Mouse (Mus musculus): ENCODE measurements at regions not wholly inside any gene's neighbourhood (a gene's known extent, or its start where the extent isn't known, plus 50 kb on each side); places are given as distances from the start of the nearest gene placed in this dataset.

DNA sequence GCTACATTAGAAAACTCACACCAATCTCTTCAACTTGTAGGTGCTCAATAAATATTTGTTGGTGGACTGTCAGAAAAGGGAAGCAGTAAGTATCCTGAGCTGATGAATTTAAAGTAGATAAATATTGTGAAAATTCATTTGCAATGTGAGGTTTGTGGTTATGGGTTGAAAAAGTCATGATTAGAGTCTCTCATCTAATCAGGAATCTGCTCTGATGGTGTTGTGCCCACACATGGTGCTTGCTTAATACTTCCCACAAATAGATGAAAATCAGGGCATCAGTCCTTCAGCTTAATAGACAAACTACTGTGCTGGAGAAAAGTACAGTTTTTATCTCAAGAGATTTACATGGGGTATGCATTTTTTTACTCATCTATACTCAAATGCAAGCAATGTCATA, 59.9 kb downstream of the S1pr1 start:
- DNase-seq (ENCODE audit: low spot score): no peak

DNA sequence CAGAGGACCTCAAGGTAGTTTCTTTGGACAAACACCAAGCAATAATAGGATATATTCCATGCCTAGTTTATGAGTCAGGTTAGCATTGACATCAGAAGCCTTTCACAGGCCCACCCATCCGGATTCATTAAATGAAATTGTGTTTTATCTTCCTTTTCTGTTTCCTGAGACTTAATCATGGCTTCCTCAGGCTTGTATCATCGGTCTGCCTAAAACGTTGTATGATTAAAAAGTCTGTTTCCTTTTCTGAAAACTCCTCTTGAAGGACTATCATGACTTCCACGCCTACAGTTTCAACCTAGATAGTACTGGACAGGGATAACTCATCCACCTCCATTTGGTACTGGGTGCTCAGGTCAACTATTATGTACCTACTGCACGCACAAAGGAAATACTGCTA, 62.6 kb downstream of the S1pr1 start:
- no peak for DNase-seq (ENCODE audit: low spot score)

DNA sequence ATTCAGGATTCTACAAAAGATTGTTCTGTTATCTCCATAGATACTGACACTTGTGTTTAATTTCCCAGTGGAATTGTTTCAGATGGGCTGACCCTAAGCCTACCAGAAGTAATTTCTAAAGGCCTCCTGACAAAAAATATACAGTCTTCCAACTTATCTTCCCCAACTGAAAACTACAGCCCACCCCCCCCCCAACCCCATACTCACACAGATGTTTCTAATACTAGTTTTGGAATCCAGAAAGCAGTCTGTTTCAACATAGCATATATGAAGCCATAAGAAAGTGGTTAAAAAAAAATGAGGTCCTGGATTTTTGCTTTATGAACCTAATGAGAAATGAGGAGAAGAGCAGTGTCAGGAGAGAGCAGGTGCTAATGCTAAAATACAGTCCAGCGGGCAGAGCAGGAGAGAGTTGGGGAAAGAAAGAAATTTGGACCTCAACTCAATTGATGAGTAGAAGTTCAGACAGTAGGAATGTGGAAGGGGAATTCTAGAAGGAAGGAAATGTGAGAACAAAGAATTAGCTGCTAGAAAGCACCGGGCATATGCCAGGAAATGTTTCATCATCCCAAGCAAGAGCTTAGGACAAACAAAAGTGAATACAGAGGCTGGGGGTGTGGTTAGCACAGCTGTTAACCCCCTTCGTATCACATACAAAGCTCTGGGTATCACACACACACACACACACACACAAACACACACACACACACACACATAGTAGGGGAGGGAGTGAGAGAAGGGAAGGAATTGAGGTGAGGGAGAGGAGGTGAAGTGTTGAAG, 65.3 kb downstream of the S1pr1 start:
- no peak for DNase-seq (ENCODE audit: low spot score)

DNA sequence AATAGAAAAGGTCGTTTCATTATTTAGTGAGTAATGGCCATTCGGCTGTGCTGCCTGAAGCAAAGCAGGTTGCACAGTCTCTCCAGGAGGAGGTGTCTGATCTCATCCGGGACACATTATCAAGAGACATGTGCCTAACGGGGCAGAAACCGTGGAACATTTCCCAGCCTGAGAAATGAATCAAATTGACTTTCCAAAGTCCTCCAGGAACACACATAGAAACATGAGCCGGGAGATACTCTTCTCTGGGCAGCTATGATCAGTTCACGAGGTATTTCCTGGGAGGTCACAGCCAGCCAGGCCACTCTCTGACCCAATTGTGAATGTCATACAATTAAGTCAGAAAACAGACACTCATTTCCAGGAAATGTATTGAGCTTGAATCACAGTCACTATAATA, 67.9 kb downstream of the S1pr1 start:
- DNase-seq (ENCODE audit: low spot score): no peak

DNA sequence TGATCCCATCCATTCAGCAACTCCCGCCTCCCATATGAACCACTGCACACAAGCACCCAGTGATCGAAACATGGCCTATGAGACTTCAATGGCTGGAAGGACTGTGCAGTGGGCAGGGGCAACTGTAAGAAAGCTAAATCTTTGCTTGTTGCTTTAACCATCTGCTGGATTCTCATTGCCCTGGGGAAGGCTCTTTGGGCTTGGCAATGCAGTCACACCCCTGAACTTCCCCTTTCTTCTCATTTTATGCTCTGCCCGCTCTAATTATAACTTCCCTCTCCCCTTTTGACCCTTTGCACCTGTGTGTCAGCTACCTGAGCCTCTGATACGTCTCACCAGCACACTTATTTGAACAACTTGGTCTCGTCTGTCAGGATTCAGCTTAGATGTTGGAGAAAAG, 70.6 kb downstream of the S1pr1 start:
- DNase-seq (ENCODE audit: low spot score): no peak

DNA sequence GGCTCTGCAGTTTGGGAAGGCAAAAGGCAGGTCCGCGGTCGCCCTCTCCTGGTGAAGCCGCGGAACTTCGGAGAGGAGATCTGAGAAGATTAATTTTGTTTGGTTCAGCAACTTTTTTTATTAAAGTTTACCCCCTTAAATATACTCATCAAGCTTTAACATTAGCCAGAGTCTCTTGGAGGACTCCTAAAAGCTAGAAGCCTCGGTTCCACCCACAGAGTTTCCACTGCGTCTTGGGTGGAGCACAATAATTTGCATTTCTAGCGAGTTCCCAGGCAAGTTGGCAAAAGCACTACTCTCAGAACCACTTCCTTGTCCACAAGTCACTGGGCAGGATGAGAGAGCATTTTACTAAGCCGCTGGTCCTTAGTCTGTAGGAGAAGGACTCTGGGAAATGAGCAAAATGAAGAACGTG, 72.0 kb downstream of the S1pr1 start:
- peak; percentile 65 for DNase-seq (ENCODE audit: low spot score)

DNA sequence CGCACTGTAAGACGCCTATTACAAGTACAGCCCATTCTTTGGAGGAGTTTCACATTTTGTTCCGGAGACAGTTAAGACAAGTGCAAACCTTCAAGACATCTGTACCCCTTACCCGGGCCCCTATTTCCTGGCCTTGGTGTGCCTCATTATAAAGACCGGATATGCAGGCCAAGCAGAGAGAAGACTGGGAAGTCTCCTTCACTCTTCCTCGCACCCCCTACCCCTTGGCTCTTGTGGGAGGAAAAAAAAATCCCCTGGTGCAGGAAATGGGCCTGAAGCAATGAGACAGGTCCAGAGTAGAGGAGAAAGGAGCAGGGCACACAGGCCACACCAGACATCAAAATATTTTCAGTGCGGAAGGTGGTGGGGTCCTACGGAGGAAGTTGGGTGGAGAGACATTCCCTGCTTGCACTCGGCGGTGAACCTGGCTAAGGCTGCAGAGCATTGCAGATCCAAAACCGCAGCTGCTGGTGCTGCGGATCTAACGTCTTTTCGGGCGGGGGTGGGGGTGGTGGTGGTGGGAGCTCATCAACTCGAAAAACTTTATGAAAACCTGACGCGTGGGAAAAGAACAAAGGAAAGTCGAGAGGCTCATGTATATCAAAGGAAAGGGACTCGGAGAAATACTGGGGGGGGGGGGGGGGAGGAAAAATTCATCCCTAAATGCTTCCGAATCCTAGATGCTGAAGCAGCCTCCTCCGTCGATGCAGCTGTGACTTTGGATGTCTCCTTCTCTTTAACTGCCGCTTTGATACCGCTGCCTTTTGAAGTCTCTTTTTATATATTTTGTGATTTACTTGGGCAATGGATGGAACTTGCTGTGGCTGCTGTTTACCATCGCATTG, 72.6 kb downstream of the S1pr1 start:
- DNase-seq (ENCODE audit: low spot score): peak; percentile 9

DNA sequence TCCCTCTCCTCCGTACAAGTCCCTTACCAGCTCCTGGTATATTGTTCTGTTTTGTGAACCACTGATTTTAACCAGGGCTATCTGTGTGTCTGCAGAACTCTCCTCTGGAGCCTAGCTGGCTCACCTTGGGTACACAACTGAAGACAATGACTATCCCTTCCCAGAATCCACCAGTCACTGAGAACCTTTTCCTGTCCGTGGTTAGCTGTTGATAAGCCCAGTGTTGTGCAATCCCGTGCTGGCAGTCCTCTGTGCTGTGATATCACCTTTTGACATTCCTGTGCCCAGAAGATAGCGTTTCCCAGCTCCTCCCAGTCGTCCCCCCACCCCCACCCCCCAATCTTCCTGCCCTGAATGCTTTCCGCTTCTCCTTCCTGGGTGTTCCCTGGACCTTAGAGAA, 73.5 kb downstream of the S1pr1 start:
- no peak for DNase-seq (ENCODE audit: low spot score)

DNA sequence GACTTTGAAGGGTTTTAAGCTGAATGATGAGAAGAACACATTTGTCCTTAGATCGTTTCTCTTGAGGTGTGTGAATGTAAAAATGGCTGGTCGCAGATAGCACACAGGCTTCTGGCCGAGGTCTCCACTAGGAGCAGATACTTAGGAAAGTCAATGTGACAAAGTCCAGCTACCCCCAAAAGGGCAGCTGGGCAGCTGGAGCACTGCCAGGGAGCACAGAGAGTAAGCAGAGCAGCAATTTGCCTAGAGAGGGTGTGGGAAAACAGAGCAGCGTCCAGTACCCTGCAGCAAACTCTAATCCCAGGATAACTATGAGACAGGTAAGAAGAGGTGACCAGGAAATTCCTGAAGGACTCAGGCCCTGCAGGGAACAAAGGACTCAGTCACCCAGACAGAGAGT, 79.4 kb downstream of the S1pr1 start:
- DNase-seq (ENCODE audit: low spot score): no peak

DNA sequence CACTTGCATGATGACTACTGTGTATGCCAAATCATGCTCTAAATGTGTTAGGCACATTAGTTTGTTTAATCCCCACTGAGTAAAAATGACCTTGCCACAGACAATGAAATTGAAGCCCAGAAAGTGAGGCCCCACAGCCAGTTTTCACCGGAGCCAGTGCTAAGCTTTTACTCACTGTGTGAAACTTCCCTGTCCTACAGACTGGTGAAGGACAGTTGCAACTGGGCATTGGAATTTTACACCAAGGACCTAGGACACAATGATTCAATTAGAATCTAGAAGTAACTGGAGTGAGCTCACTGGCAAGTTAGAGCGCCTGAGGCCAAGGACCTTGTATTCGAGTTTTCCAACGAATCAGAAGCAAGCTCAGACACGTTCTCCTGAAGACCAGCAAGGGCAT, 79.8 kb downstream of the S1pr1 start:
- no peak for DNase-seq (ENCODE audit: low spot score)

DNA sequence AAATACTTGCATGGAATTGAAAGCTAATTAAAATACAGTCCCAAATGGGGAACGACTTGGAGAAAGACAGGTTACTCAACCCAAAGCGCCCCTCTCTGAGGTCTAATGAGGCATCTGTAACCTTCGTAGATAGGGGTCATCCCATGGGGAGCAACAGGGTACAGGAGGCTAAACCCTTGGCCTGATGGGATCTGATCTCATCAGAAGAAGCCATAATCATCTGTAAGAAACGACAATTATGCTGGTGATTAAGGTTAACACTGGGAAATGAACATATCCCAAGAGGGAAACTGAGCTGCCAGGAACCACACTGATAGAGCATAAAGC, 82.5 kb downstream of the S1pr1 start:
- no peak for DNase-seq (ENCODE audit: low spot score)

DNA sequence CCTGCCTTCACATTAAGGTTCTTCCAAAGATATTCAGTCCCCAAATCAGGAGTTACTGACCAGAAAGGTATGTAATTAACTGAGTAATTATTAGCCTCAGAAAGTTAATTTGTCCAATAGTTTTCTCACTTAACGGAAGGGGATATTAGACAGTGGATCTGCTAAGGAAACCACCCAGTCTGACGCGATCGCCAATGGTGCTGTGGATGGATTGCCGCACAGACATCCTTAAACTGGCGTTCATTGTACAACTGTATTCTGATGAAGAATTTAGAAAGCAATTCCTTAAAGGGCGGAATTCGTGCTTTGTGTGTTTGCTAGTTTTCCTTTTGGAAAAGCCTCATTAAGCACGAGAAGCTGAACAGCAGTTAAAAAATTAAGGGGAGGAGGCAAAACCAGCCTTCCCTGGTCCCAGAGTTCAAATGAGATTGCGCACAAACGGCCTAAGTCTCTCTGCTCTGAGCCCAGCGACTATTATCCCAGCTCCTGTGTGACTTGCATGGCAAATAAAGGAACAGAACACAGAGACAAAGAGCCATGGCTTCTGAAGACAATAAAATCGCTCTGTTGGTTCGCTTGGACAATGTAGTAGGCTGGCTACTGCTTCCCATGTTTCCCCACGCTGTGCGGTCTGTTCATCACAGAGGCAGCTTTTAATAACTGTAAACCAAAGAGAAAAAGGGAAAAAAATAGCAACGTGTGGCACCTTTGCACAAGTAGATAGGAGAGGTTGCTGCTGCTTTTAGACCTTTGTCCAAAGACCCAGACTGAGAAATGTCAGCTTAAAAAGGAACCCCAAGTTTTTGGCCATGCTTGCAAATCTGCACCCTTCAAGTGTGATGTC, 83.1 kb downstream of the S1pr1 start:
- no peak for DNase-seq (ENCODE audit: low spot score)

DNA sequence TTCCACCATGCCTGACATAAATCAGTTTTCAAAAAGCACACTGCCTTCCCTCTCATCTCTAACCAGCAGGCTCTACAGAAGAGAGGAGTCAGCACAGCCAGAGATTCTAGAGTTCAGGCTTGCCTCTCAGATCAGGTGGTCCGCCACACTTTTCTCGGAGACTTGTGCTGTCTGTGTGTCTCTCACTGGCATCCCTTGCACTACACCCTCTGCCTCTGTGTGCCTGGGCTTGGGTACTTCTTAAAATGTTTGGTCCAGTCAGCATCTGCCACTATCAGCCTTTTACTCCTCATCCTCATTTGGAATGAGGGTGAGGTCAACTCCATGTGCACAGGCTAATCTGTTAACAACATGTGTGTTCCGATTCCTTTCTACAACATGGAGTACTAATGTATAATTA, 92.0 kb downstream of the S1pr1 start:
- DNase-seq (ENCODE audit: low spot score): no peak

DNA sequence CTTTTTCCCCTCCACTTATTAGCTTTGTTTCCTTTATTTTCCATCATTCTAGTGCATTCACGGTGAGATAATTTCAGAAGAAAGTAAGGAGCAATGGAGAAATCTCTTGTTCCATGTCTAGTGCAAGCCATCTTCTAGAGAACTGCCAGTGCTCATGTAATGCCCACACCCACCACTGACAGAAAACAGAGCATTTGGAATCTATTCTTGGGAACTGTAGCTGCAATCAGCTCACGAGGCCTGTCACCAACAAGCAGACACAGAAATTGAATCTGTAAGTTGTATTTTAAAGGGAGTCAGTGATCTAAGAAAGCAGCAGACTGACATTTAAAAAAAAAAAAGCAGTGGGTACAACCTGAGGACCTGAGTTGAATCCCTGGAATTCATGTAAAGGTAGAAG, 92.6 kb downstream of the S1pr1 start:
- no peak for DNase-seq (ENCODE audit: low spot score)

DNA sequence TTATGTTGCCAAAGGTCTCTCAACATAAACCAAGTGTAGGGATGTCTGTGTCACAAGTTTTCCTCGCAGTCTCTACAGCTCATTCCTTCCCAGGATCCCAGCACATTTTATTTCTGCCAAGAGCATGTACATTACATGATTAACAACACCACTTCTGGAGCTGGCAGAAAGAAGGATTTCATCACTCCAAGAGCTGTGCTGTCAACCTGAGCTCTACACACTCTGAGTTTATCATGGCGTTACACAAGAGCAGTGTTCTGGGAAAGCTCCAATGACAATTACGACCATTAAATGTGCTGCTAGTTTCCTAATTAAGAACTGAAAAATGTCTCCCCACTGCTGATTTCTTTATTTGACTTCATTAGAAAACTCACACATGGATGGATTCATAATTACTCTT, 94.9 kb downstream of the S1pr1 start:
- DNase-seq (ENCODE audit: low spot score): no peak

DNA sequence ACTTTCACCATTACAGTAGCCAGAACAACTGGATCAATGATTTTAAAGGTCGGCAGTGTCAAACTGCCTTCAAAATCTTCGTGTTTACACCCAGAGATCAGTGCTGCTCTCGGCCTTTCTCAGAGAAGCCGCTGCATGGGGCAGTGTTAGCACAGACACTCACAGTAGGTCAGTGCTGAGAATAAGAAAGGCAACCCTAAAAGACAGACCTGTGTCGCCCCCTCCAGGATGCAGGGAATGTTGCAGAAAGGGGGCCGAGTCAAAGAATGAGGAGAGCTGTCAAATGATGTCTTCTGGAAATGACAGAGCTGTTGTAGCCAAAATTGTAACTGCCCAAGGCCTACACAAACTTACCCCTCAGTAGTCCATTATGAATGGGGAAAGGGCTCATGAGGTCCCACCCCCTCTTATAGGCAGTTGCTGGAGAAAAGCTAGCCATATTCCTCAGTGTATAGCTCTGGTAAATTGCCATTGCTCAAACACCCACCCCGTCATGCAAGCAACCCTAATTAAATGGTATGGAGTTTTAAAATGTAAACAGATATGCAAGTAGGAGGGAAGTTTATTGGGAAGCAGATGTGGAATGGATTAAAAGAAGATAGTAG, 98.8 kb downstream of the S1pr1 start:
- no peak for DNase-seq (ENCODE audit: low spot score)

DNA sequence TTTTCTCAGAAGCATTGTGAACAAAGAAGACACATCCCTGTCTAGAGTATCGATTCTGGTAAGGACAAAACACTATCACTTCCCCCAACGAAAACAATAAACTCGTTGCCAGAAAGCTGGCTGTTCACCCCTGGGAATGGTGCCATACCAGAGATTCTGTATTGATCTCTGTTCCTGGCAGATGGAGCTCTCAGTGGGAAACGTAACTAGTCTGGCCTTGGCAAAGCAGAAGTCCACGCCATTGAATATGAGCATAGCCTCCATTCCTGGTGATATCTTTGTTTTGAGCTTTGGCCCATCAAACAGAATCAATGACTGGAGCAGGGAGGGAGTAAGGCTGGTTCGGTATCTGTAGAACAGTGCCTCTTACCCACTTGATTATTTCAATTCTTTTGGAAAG, 102.0 kb downstream of the S1pr1 start:
- no peak for DNase-seq (ENCODE audit: low spot score)

DNA sequence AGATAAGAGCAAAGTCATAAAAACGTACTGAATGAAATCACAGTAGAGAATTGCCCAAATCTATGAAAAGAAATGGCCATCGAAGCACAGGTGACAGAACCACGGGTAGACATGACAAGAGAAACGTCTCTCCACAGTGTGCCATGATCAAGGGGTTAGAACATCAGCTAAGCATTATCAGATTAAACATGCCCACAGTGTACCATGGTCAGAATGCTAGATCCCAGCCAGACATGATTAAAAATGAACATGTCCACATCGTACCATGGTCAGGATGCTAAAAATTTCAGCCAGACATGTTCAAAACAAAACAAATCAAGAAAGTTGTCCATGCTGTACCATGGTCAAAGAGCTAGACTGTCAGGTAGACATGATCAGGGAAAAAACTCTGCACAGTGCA, 106.8 kb downstream of the S1pr1 start:
- no peak for DNase-seq (ENCODE audit: low spot score)

DNA sequence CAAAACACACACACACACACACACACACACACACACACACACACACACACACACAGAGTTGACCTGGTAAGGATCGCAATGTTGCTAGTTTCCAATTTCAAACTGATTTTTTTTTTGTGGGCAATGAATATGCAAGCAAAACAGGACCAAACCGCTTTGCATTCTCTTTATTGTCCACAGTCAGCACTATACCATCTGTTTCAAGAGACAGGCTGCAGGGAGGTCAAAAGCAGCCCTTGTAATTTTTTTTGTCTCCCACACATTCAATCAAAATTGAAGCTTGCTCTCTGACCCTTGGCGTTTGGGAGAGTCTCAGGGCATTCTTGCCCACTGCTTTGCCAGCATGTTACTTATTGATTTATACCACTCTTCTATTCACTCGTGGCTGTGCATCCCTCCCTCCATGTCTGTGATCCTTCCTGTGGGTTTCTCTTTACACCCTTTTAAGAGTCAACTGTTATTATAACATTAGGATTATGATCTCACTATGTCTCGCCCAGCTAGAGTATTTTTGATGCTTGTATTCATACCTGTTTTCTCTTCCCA, 110.1 kb downstream of the S1pr1 start:
- DNase-seq (ENCODE audit: low spot score): no peak

DNA sequence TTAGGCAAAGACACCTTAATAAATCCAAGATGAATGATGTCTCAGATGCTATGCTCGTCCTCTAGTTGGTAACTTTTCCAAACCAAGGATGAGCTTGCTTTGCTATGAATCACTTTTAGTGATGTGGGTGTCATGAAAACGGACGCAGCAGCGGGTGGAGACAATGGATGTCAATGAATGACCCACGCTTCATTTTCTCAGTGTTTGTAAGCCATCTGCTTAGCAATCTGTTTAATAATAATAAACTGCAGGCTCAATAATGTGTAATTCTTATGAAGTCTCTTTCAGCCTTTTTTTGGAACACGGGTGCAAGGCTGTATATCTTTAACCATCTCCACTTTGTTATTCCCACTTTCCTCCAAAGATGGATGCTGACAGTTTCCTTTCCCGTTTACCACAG, 110.6 kb downstream of the S1pr1 start:
- no peak for DNase-seq (ENCODE audit: low spot score)

DNA sequence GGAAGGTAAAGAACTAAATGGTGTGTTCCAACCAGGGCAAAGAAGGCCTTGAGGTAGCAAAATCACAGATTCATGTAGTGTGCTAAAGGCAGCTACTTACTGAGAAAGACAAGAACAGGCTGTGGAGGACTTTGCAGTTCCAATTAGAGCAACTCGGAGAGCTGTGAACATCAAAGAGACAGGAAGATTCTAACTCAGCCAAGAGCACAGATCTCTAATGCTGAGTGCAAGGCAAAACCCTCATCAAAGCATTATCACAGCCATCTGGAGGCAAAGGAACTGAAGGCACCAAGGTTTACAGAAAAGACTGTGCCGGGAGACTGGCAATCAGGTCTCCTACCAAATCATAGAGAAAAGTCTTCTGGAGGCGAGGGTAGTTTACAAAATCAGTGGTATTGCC, 111.1 kb downstream of the S1pr1 start:
- DNase-seq (ENCODE audit: low spot score): no peak

DNA sequence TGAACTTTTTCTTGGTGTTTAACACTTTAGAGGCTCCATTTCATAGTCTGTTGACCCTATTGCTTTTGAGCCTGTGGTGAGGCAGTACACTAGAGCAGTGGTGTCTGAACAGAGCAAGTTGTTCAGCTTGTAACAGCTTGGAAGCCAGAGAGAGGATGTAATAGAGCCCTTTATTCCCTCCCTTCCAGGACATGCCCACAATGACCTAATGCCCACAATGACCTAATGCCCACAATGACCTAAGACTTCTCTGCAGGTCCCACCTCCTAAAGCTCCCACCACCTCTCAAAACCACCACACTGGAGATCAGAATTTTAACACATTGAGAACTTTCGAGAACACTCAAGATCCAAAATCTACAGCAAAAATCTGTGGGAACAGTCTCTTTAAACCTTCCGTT, 115.6 kb downstream of the S1pr1 start:
- no peak for DNase-seq (ENCODE audit: low spot score)
